Mouse (Mus musculus) G1E (cell line): ENCODE measurements around the gene Lats2.

Source experiments
- CTCF ChIP-seq: IDR thresholded peaks from 2 replicates; pipeline ENCODE4 v1.5.1; 2012; ENCODE audit warnings: low read depth, low read length, inconsistent platforms, mixed read lengths
- GATA1 ChIP-seq: IDR thresholded peaks from 2 replicates; pipeline ENCODE4 v1.6.1; 2012; ENCODE audit warnings: borderline replicate concordance, low read length, inconsistent platforms, mixed read lengths
- GATA2 ChIP-seq: IDR thresholded peaks from 2 replicates; pipeline ENCODE4 v1.6.1; 2012; ENCODE audit warnings: low read depth, low read length, inconsistent platforms, borderline replicate concordance
- POLR2AphosphoS5 ChIP-seq: IDR thresholded peaks from 2 replicates; pipeline ENCODE4 v1.6.1; 2012; ENCODE audit warnings: low read depth, low read length, inconsistent platforms; ENCODE audit not compliant: insufficient replicate concordance
- TAL1 ChIP-seq: conservative IDR thresholded peaks from 2 replicates; pipeline ENCODE4 v1.6.1; 2012; ENCODE audit warnings: low read depth, low read length, inconsistent platforms, mixed read lengths

- peak; percentile 85 for TF ChIP-seq CTCF
- no peak for TF ChIP-seq POLR2AphosphoS5
- TF ChIP-seq GATA1: no peak
- no peak for TF ChIP-seq TAL1
- TF ChIP-seq GATA2: no peak
Observed at GRCm38 (mm10) chr14:57684579-57684978, 73.6 kb downstream of the Lats2 start.
